Mouse (Mus musculus): ENCODE measurements around the gene Surf2.
"Not testable (repeated sequence)": the region's sequence is repeated elsewhere in the genome, so short reads cannot be mapped to it uniquely, and the experiment has no call there.

Surf2 gene

DNA sequence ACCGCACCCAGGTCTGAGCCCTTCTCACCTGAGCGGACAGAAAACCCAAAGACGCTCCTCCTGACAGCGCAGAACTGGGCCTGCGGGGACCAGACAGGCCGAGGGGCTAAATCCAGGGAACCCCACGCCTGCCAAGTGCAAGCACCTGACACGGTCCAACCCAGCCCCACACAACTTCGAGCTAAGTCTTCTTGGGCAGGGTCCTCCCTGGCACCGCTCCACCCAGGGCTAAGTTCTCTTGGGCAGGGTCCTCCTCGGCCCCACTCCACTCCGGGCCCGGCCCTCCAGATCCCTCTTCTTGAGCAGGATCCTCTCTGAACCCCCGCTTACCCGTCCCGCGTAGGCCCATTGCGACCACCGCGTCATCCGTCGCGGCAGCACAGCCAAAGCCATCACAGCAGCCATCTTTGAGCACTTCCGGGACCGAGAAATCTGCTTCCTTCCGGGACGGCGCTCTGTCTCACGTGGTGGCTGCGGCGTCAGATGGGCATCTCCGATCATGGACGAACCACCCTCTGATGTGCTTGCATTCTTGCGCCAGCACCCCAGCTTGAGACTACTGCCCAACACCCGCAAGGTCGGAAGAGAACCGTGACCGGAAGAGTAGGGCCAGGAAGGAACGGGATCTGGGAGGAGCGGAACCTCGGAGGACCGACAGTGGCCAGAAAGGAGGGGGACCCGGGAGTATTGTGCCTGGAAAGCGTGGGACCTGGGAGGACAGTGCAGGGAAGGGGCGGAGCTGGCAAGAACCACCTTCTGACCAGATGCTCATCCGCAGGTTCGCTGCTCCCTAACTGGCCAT is at the start of gene Surf2, which contains the start of gene Surf1:
Gene Surf2, plus strand, starts transcription at position 441 of the 802 bp plus-strand sequence.
Gene Surf1, minus strand, starts transcription at position 604 of the 802 bp plus-strand sequence.
- DNase-seq (ENCODE audit: low spot score) = peak; percentile 67

DNA sequence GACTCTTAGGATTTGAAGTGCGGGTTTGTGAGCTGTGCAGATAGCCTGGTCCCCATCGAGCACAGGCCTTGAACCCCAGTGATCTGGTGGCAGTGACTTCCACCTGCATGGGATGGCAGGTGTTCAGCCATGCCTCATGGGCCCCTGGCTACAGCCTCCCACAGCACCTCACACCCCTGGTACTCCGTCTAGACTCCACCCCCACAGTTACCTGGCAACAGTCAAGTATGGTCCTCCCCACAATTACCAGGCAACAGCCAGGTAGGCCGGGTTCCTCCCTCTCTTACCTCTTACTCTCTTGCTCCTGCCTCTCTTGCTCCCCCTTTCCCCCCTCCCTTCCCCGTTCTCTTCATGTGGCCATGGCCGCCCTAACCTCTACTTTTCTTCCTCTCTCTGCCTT is 45.5 kb upstream of the Surf2 start:
- no peak for DNase-seq (ENCODE audit: low spot score)

DNA sequence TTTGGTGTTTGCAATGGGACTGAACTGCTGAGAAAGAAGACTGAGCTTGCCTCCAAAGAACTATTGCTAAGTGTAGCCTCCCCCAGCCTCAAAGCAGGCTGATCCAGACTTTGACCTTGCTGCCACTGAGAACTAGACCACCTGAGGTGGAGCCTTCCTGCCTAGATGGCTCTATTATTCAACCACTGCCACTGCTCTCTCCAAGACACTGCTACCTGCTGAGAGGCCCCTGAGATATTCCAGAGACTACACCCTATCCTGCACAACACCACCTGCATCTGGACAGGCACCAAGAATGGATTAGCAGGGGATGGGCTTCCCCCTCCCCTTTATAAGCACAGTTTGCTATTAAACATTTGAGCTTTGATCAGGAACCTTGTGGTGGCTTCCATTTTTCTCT is 37.6 kb upstream of the Surf2 start:
- no peak for DNase-seq (ENCODE audit: low spot score)

DNA sequence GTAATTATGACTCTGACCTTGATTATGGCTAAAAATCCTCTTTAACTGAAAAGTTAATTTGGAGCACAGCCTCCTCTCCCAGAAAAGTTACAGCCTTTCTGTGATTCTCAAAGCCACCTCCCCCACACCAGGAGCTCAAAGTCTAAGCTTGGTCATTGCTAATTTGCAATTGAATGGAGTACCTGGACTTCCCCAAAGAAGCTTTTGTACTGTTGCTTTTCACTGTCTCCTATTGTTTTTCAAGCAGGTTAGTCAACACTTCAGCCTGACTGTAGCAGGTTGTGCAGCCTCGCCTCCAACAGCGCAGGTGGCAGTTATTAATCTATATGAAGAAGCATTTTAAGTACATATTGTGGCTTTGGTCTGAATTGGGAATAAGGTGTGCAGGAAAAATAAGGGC is 30.6 kb upstream of the Surf2 start:
- DNase-seq (ENCODE audit: low spot score) = not testable (repeated sequence)

DNA sequence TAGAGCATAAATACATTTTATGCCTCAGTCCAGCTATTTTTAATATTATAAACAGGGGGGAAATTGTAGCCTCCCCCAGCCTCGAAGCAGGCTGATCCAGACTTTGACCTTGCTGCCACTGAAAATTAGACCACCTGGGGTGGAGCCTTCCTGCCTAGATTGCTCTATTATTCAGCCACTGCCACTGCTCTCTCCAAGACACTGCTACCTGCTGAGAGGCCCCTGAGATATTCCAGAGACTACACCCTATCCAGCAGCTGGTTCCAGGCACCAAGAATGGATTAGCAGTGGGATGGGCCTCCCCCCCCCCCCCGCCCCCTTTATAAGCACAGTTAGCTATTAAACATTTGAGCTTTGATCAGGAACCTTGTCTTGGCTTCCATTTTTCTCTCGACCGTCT is 30.0 kb upstream of the Surf2 start:
- DNase-seq (ENCODE audit: low spot score) = not testable (repeated sequence)

DNA sequence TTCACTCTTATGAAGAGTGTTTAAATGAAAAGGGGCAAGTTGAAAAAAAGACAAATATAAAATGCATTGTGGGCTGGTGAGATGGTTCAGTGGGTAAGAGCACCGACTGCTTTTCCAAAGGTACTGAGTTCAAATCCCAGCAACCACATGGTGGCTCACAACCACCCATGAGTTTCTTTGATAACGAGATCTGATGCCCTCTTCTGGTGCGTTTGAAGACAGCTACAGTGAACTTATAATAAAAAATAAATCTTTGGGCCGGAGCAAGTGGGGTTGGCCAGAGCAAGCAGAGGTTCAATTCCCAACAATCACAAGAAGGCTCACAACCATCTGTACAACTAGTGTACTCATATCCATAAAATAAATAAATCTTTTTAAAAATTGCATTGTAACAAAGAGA is 20.3 kb upstream of the Surf2 start:
- DNase-seq (ENCODE audit: low spot score) = no peak

DNA sequence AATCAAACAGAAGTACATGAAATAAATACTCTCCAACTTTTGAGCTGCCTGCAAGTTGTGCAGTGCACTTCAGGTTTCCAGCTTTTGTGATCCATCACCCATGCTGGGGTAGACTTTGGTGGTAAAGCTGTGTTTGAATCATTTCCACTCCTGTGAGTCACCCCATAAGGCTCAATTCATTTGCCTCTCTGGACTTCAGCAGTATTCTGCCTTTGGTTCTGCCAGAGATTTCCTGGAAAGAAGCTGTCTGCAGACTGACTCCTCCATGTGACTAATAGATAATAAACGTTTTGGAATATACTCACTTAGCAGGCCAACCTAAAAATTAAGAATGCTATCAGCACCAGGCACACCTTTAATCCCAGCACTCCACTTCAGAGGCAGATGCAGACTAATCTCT is 15.4 kb upstream of the Surf2 start:
- DNase-seq (ENCODE audit: low spot score) = no peak

DNA sequence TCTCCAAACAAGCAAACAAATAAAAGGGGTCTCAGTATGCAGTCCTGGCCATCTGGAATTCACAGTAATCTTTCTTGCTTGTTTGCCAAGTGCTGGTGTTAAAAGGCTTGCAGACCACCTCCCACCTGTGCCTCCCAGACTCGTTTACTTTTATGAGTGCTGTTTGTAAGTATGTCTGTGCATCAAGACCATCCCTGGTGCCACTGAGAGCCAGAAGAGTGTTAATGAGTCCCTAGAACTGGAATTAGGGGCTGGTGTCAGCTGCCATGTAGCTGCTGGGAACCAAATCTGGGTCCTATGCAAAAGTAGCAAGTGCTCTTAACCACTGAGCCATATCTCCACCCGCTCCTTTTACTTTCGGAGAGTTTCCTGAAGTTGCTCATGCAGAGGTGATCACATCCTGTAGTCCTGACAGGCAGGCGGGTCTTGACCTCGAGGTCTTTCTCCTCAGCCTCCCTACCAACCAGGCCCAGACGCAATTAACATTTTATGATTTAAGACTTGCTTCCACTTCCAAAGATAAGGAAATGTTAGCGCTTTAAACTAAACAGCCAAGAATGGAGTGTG is 14.2 kb upstream of the Surf2 start:
- DNase-seq (ENCODE audit: low spot score) = no peak

DNA sequence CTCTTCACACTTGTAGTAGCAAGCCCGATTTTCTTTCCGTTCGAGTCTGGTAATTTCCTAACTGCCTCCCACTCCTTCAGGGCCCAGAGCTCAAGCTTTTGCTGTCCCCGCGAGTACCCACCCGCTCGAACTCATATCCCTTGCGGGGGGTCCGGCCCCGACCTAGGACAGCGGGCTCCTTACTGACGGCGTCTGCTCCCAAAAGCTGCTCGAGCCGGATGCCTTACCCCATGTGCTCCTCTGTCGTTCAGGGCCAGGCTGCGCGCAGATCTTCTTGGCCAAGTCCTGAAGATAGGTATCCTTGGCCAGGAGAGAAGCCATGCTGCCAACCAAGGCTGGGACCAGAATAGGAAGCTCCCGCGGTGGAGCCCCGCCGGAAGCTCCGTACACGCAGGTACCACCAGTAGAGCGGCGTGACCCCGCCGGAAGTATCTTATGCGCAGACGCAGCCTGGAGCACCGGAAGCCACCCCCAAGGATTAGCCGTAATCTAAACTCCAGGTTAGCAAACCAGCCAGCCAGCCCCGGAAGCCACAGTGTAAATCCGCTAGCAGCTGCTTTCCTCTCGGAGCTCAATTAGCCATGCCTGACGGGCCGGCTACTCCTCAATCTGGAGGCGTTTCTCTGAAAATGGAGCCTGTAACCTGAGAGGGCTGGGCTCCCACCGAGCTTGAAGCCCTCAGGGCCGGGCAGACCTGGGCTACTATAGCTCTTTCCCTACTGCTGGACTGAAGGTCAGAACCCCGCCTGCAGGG is 13.5 kb upstream of the Surf2 start, which contains the start of gene Surf6:
Gene Surf6, minus strand, starts transcription at position 413 of the 754 bp plus-strand sequence.
- DNase-seq (ENCODE audit: low spot score) = peak; percentile 85

DNA sequence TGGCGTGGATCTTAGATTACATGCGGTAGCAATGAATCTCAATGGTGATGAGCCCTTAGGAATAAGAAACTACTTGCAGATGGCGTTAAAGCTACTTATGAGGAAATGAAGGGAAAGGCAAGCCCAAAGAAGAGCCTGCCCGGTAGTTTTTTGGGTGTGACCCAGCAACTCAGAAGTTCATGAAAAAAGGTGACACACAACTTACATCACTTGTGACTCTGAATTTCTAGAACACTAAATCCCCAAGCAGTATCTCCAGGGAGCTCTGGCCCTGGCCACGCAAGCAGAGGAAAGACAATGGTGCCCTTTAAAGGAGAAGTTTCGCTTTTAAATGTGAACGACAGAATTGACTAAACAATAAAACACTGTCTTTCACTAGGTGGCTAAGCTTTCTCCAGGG is 12.9 kb upstream of the Surf2 start:
- DNase-seq (ENCODE audit: low spot score) = no peak

DNA sequence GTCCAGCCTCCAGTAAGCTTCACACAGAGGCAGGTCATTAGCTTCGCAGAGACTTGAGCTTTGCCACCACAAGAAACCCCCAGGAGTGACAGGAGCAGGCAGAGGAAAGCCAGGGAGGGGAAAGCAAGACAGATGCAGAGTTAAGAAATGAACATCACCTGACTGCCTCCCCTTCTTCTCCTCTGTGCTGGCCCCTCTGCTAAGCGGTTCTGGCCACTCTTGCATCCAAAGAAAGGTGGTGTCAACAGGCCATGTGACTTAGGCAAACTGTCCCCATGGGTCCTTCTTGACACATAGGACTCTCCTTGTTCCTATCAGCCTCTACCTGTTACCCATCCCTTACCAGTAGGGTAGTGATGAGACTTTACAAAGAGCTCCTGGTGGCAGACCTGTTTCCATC is 10.2 kb upstream of the Surf2 start:
- no peak for DNase-seq (ENCODE audit: low spot score)

DNA sequence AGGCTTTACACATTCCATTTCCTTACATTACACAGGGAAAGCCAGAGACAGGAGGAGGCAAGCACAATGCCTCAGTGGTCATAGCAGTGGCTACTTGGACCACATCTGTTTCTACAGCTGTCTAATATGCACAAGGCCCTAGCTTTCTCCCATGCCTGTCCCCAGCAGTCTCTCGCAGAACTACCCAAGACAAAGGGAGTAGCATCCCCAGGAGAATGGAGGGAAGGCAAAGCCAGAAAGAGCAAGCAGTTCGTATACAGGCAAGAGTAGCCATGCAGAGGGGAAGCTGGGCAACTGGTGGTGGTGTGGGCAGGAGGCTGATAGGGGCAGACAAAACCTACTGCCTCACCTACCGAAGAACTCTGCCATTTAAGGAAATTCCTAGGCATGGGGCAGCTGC is 9.7 kb upstream of the Surf2 start:
- no peak for DNase-seq (ENCODE audit: low spot score)

DNA sequence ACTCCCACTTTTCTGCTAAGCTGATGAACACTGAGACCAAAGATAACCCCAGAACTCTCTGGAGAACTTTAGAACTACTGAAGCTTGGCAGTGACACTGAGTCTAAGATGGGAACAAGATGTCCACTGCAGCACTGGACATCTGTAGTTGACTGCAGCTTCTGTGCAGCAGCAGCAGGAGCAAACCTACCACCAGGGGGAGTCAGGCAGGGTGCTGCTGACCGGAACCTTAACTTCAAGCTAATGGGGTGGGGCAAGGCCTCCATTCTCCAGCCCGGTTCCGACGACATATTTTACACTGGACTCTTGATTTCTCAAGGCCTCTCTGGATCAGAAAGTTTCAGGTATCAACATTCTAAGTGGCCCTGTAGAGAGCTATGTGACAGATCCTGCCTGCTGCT is 9.1 kb upstream of the Surf2 start:
- no peak for DNase-seq (ENCODE audit: low spot score)

DNA sequence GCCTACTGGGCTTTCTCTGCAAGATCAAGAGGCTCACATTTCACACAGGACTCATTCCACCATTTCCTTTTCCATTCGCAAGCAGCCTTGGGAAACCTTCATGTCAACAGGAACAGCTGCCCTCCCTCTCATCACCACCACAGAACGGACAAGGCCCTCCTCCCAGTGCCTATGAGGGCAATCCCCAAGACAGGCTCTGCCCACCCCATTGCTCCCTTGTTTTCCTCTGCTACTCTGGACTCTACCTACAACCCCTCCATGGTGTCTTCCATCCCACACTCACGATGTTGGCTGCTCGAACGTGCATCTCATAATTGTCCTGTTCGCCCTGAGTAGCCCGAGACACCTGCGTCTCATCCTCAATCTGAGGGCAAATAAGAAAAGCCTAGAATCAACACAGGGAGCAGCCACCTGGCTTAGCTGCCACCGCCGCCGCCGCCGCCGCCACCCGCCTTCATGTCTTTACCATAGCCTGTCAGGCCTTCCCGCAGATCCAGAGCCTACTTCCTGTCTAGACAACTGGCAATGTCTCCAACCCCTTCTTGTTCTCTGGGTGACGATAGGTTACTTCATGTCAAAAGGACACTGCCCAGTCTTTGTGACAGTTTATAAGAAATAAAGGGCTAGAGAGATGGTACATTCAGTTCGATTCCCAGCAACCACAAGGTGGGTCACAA is 7.3 kb upstream of the Surf2 start:
- DNase-seq (ENCODE audit: low spot score) = no peak

DNA sequence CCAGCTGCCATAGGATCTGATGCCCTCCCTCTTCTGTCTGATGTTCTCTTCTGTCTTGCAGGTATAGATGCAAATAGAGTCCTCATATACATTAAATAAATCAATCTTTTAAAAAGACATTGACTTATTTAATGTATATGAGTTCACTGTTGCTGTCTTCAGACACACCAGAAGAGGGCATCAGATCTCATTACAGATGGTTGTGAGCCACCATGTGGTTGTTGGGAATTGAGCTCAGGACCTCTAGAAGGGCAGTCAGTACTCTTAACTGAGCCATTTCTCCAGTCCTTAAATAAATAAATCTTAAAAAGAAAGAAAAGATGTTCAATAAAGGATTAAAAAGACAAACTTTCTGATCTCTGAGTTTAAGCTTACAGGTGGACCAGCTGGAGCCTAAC is 6.8 kb upstream of the Surf2 start:
- DNase-seq (ENCODE audit: low spot score) = no peak

DNA sequence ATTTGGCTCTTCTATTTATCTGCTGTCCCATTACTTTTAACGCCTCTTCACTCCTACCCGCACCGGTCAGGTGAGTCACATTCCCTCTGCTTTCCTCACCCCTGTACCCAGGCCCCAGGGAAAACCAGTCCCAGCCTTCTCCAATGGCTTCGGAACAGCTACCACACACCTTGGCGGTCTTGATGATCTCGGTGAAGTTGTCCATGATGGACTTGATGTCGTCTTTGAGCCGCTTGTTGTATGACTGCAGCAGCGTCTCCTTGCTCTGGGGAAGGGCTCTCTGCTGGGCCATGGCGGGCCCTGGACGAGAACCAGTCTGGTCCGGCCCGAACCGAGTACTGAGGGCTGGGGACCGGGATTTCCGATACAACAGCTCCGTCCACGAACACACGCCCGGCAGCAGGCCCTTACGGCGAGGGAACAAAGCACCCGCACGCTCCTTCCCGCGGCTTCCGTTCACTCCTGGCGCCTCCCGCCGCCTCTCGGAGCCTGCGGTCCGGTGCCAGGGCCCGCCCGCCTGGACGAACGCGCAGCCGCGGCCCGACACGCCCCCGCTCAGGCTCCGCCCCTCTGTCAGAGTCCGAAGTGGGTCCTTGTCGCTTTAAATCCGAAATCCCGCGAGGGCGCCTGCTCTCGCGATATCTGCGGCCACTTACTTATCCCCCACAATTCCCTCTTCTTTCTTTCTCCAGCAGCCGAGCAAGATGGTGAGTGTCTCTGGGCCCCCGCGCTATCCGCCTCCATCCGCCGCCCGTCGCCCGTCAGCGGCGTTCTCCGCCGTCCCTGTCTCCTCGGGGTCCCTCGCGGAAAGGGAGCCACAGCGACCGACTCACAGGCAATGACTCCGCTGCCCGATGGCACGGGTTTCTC is 5.8 kb upstream of the Surf2 start, which contains the start of the genes Med22 and Rpl7a:
Gene Med22, minus strand, starts transcription at position 554 of the 870 bp plus-strand sequence.
Gene Rpl7a, plus strand, starts transcription at position 641 of the 870 bp plus-strand sequence.
- DNase-seq (ENCODE audit: low spot score) = peak; percentile 100

DNA sequence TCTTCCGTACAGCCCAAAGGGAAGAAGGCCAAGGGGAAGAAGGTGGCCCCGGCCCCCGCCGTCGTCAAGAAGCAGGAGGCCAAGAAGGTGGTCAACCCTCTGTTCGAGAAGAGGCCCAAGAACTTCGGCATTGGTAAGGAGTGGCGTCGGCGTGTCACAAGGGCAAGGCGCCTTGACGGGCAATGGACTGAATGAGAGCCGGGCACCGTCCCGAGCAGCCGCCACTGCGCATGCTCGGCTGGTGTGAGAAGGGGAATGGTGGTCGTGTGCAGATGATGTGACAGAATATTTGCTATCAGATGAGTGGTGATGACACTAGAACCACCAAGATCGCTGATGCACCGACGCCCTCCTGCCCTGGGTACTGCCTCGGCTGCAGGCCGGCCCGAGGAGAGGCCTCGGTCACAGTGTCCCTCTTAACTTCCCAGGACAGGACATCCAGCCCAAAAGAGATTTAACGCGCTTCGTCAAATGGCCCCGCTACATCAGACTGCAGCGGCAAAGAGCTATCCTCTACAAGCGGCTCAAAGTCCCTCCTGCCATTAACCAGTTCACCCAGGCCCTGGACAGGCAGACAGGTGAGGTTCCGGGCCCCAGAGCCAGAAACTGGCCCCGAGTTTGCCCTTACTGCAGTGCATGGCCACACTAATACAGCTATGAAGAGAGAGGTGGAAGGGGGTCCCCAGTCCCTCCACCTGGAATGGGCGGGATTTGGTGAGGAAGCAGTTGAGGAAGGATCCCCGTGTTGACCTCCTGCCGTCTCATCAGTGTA is 5.0 kb upstream of the Surf2 start:
- DNase-seq (ENCODE audit: low spot score) = no peak

DNA sequence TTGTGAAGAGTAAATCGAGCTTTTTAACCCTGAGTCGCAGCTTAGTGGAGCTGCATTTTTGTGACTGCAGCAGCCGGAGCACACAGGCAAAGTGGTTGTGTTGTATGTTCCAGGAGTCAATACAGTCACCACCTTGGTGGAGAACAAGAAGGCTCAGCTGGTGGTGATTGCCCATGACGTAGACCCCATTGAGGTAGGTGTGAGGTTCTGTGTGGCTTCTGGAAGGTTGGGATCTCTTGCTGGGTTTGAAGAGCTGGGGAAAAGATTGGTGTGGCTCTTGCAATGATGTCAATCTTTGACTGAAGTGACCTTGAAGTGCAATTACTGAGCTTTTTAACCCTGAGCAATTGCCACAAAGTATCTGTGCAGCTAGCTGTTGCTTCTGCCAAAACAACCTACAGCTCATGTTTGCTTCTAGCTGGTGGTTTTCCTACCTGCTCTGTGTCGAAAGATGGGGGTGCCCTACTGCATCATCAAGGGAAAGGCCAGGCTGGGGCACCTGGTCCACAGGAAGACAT is 3.9 kb upstream of the Surf2 start:
- no peak for DNase-seq (ENCODE audit: low spot score)

DNA sequence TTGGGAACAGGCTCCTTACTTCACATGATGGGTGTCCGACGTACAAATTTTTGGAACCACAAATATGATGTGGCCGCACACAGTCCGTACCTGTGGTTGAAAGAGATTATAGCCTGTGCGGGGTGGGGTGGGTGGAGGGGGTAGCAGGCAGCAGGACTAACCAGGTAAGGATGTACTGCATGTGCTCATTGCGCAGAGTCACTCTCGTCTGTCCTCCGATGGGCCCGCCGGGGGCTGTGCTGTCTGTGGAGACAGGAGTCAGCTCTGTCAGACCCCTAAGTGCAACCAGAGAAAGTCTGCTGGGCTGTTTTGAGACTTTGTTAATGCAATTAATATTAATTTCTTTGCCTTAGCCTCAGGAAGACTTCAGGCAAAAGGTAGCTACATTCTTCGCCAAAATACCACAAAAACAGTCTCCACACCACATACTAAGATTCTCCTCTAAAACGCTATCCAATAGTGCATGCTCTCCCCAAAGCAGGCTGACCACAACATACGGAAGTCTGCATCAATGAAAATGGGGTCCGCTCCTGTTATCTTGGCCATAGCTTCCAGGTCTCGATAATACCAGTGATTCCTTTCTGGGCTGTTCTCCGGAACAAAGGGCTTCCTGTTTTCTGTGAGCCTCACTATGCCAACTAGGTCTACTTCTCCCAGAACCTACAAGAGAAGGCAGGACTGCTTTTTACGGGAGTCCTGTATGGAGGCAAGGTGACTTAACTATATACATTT is 2.6 kb upstream of the Surf2 start:
- DNase-seq (ENCODE audit: low spot score) = no peak

All from spleen, adult 12 weeks (tissue).